Mouse (Mus musculus): Measurements from ENCODE around the gene Haspin.

The Haspin gene

DNA sequence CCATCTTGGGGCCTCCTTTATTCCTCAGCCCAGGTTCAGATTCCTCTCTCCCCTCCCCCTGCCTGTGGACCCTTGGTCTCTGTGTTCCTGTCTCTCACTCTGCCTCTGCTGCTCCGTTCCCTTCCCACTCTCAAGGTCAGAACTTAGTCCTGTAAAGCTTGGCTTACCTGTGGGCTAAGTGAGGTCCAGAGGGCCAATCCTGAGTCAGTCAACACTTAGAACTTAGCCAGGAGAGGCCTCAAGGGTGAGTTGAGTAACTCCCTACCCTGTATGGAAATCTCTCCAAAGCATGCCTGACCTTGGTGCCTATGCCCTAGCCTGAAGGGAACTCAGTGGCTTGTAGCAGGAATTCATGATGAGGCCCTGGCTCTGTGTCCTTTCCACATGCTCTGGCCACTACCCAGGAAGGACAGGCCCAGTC is 6.2 kb upstream of the Haspin start:
- DNase-seq, result no peak

DNA sequence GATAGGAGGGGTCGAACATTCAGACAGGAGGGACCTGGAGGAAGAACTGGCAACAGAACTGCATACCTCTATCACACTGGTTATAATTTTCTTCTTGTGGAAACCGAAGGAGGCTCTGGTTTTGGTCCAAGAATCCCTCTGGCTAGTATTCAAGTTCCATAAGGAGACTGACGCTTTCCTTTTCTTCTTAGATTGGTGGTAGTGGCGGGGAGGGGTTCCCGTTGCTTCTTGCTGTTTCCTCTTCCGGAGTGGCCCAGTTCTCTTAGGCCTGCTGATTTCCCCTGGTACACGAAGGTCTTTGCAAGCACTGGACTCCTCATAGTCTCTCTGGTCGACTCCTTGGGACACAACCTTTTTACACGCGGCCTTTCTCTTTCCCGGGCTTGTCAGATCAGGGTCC is 978 bp downstream of the Haspin start:
- DNase-seq, result no peak

DNA sequence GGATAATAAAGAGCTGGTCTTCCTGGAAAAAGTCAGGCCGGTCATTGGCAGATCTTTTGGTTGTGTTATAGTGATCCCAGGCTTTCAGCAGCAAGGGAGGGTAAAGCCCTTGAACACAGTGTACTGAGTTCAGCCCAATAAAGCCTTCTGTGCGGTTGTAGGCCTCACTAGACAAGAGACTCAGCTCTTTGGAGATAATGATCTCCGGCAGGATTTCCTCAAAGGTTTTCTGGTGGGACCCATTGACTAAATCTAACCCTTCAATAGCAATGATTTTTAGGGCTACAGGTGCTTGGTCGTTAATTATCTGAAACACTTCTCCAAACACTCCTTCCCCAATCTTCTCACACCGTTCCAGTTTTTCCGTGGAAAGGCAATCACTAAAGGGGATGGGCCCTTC is 1.5 kb downstream of the Haspin start:
- no peak for DNase-seq

DNA sequence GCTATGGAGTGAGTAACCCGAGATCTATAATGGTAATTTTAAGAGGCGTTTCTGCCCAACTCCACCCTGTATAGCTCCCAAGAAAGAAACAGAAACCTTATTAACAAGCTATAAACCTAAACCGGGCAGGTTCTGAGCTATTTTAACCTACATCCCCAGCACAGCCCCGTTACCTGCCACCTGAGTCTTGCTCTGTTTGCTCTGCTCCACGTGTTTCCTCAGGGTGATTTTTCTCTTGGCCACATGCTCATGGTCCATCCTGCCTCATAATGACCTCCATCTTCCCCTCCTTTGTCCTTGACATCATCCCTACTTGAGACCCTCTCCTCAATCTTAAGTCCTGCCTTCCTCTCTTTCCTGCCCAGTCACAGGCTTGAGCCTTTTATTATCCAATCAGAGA is 3.9 kb downstream of the Haspin start:
- DNase-seq, result no peak

- DNase-seq, result no peak
Observed at GRCm38 (mm10) chr11:73132999-73133398, 5.1 kb downstream of the Haspin start.

DNA sequence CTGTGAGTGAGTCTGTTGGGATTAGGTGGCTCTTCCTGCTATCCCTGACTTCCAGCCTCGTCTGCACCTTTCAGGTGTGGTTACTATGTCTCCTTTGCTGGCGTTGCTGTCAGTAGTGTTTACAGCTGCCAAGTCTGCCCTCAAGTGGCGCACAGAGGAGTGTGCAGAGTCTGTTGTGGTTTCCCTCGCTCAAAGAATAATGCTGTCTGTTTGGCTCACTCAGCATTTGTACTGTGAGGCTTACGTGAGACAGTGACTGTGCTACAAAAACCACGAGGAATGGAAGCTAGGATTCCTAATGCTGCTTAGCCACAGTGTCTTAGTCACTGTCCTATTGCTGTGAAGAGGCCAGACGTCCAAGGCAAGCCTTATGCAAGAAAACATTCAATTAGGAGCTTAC is 7.1 kb downstream of the Haspin start:
- DNase-seq, result no peak

DNA sequence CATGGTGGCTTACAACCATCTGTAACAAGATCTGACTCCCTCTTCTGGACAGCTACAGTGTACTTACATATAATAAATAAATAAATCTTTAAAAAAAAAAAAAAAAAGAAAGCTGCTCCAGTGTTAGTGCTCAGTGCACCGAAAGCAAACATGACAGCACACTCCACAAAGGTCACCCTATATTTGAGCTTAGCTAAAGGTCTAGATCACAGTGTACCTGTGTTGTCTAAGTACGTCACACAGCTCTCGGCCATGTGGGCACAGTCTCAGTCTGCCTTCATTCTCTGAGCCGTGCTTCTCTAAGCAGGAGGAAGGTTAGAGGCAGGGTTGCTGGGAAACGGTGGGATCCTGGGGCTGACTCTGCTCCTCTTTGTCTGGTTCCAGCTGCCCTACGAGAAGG is 11.6 kb downstream of the Haspin start:
- no peak for DNase-seq

DNA sequence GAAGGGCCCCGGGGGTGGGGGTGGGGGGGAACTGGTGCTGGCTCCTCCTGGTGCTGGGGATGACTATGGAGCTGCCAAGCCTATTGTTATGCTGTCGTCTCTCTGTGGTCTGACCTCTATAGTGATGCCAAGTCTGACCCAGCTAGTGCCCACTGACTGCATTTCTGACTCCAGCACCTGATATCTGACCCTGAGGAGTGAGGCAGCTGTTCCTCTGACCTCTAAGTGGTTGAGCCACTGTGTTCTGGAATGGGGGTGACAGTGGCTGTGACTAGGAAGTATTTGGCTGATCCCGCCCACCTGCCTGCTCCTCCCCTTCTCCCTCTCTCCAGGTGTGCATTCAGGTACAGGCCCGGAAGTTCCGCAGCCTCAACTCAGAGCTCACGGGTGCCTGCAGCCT is 26.7 kb downstream of the Haspin start:
- DNase-seq, result no peak

GRCm38 (mm10) chr11:73109941-73110340 is 28.2 kb downstream of the Haspin start:
- DNase-seq, result no peak

GRCm38 (mm10) chr11:73108898-73109625 is 29.0 kb downstream of the Haspin start:
- no peak for DNase-seq

DNA sequence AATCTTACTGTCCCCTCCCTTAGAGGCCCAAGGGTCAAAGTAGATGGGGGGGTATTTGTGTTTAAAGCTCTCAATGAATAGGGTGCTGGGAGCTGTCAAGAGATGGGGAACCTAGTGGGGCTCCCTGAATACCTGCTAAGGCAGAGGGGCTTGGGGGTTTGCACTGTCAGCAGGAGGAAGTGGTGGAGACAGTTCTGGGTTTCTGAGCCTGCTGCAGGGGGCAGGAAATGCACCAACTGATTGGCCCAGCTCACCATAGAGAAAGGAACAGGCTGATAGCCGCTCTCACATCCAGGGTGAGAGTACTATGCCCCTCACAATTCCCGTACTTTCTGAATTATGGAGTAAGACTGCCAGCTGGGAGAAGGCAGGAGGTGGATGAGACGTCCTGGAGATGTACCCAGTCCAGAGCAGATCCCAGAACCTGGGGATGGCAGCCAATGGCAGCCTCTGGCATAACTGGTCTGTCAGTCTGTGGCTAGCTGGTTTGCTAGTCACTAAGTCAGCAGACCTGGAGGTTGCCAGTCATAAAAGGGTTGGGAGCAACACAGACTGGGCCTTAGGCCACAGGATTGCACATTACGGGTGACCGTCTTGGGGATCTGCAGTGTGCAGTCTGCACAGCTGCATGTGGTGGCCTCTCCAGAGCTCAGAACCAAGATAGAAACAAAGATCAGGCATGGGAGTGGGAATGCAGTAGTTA is 29.7 kb downstream of the Haspin start:
- DNase-seq, result no peak

DNA sequence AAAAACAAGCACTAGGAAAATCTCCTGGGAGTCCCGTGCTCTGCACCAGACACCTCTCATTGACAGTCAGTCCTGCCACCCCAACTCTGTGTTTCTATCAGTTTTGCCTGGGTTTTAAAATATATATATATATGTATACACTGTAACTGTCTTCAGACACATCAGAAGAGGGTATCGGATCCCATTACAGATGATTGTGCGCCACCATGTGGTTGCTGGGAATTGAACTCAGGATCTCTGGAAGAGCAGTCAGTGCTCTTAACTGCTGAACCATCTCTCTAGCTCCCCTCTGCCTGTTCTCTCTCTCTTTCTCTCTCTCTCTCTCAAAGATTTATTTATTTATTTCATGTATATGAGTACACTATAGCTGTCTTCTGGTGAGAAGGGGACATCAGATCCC is 30.7 kb downstream of the Haspin start:
- peak; percentile 45 to 71 for DNase-seq

GRCm38 (mm10) chr11:73105246-73105645 is 32.8 kb downstream of the Haspin start:
- no peak for DNase-seq

- no peak for DNase-seq
Observed at GRCm38 (mm10) chr11:73101308-73101707, 36.8 kb downstream of the Haspin start.

DNA sequence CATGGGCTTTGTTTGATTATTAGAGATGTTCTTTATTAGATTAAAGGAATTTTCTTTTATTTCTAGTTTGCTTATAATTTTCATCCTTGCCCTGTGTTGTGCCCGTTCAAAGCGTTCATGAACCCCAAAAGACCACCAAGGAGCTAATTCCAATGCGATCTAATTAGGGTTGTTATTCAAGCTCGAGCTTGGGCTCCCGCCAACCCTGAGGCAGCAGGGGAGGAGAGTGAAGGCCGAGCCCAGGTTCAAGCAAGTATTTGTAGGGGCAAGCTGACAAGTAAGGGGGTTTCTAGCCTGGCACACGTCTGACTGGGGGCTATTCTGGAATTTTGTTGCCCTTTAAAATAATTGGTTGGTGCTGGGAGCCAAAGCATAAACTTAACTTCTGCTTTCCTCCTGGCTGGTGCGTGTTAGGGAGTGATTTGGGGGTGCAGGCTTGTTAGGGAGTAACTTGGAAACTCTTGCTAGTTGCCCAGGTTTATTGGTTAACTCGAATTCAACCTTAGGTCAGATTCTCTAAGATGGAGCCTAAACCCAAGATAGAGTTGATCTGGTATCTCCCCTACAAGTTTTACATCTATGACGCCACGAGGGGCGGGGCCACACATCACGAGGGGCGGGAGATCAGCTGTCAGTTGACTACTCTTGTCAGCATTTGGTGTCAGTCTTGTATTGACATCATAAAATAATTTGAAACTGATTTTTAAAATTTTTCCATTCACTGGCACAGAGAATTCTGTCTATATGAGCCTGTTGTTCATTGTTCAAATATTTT is 37.9 kb downstream of the Haspin start:
- DNase-seq, result peak; percentile 36 to 58

DNA sequence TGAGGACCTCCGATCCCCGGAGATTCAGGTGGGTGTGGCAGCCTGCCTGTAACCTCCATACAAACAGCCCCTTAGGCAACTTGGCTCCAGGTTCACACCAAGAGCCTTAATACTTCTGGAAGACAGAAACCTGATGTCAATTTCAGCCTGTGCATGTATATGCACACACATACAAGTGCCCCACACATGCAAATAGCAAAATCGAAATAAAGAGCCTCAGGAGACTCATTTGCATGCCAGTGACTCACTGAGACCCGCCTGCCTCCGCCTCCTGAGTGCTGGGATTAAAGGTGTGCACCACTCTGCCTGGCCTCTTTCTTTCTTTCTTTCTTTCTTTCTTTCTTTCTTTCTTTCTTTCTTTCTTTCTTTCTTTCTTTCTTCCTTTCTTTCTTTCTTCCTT is 39.2 kb downstream of the Haspin start:
- no peak for DNase-seq

DNA sequence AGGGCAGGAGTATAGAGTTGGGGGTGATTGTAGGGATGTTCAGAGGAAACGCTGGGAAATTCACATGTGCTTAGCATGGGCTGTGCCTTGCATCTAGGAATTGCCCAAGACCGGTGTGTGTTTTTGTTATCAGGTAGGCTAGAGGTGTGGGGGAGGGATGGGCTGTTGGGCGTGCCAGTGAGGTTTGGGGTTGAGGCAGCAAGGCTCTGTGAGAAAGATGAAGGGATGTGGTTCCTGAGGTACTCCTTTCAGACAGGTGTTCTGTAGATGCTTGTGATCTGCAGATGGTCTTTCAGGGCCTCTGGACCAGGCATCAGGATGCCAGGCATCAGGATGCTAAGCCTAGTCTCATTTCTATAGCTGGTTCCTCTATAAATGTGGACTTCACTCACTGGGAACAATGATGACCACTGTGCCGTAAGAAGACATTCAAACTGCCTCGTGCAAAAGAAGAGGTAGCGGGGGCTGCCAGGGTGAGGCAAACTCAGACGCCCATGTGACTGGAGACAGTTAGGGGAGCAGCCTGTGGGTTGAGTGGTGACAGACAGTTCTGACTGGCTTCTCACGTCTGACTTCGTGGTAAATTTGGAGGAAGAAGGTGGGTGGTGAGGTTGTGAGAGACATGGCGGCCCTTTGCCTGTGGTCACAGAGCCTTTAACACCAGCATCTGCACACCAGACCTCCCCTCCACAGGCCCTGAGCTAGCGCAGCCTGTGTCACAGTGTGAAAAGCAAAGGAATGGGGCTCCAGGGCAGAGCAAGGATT is 43.7 kb downstream of the Haspin start:
- DNase-seq, result no peak

DNA sequence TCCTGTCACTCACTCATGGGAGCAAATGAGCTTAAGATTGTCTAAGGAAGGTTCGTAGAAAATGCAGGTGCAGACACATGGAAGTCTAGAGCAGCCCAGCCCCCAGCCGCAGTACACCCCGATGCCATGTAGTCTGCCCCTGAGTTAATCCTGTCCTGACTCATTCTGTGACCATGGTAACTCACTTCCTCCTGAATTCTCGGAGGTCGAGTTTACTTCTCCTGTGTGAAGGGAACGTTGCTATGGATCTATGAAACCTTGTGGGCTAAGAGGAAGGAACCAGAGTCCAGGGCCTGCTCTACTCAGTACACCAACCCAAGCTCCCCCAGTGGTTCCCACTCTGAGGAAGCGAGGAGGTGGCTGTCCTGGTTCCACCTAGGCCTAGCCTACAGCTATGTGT is 45.2 kb downstream of the Haspin start:
- no peak for DNase-seq

DNA sequence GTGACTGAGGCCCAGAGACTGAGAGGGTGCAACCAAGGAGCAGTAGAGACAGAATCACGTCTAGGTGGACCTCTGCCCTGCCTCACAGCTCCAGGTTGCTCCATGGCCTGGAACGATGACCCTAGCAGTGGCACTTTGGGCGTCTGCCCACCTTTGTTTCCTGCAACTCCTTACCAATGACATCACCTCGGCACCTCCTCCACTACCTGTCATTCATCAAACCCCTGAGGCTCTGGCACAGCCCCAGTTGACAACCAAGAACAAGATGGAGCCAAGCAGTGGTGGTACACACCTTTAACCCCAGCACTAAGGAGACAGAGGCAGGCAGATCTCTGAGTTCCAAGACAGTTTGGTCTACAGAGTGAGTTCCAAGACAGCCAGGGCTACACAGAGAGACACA is 46.0 kb downstream of the Haspin start:
- no peak for DNase-seq

GRCm38 (mm10) chr11:73090826-73091225 is 47.3 kb downstream of the Haspin start:
- DNase-seq, result no peak

DNA sequence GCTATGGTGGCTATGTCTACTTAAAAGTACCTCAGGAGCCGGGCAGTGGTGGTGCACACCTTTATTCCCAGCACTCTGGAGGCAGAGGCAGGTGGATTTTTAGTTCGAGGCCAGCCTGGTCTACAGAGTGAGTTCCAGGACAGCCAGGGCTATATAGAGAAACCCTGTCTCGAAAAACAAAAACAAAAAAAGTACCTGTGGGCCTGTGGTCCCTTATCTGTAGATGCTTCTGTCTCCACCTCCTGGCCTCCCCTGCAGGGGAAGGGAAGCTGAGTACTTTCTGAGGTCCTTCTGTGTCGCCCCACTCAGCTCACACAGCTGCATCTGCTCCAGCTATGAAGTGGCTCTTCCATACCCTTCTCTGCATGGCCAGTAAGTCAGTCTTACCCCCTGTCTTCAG is 47.8 kb downstream of the Haspin start, which contains the start of gene Itgae:
Gene Itgae, plus strand, starts transcription at position 301 of the 400 bp plus-strand sequence.
- no peak for DNase-seq

DNA sequence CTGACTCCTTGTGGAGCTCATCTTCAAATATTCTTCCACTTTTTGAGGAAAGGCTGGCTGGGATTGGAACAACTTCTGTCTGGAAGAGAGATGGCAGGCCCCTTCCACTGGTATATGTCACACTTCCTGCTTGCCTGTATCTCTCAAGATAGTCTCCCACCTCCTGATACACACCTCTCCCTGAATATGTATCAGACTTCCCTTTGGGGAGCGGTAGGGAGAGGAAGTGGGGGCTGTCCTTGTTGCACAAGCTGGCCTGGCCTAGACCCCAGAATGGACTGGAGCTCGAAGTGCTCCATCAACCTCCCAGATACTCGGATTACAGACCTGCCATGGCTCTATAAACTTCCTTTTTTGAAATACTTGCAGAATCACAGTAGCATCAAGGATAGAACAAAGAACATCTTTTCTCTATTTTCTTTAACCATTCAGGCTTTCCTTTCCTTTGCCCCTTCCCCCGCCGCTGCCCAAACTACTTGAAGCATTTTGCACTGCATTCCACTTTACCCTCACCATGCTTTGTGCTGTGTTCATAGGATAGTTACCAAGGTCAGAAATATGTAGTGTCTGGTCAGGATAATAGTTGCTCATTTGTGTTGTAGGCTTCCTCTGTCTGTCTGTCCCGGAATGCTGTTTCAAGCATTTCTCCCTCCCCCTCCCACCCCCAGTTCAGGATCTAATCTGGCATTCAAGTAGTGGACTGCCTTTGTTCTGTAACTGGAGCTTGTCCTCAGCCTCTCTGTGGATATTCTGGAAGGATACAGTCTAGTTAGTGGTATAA is 50.2 kb downstream of the Haspin start:
- DNase-seq, result no peak
